Mouse (Mus musculus): ENCODE measurements around the gene Atp2b4.
A peak's percentile ranks its signal among the peaks of the same experiment; 100 is the strongest.

Gene Atp2b4

DNA sequence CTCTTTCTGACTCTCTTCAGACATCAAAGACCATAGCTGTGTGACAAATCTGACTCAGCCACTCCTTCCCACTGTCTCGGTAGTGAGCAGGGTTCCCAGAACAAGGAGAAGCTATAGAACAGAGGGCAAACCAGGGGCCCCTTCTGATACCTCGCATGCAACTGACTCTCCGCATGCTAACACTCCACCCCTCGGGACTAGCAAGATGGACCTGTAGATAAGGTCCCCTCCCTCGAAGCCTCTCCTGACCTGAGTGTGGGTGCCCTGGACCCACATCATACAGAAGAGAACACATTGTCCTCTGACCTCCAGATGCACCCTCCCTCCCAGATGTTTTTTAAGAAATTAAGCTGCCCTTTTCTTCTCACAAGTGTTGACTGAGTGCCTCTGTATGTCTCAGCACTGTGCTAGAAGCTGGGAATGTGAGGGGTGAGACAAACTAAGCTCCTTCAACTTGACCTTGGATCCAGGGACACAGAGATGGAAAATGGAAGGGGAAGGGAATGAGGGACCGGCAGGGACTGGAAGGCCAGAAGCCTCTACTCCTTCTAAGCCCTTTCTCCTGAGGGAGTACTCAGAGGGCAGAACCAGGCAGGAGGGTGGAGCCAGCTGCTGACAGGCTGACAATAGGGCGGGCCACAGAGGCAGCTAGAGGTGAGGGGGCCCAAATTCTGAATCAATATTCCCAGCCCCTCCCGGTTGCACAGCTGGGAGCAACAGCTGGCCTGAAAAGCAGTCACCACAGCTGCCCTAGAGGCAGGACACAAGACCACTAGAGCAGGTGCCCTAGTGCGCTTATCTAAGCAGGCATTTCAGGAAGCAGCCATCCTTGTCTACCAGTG, 2.6 kb downstream of the Atp2b4 start:
- DNase-seq = peak; percentile 47

DNA sequence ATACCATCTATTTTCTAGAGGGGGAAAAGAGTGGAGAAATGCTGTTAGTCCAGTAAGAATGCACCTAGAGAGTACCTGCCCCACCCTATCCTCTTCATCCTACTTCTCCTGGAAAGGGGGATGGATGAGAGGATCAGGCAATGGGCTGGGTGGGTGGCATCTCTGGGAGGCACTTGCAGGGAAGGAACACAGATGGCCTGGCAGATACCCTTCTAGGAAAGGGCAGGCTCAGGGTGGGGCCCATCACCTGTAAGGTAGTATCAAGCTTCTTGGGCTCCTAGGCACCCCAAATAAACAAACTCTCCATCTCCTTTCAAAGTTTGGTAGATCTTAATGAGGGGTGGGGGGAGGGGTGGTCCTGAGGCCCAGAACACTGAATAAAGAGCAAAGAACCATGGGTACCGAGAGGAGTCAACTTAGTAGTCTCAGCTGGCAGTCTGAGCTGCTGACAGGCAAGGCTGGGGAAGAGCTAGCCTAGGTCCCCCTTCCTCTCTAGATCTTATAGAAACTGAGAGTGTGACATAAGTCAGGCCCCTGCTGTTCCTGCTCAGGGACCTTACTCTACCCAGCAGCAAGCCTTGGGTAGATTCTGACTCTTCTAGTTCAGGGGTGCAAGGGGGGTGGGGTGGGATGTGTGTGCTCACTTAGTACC, 3.4 kb downstream of the Atp2b4 start:
- DNase-seq = no peak

DNA sequence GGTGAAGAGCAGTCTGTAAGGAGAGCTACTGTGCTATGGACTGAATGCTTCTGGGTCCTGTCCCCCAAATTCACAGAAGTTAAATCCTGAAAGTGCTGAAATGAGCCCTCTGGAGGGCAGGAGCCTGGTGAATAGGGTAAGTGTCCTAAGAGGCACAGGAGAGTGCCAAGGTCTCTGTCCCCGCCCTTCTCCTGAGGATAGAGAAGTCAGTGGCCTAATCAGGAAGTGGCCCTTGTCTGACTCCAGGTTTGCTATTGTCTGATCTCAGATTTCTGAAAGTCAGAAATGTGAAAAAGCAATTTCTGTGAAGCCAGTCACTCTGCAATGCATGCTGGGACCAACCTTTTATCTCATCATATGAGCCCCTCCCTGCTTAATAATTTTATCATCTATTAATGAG, 7.2 kb downstream of the Atp2b4 start:
- no peak for DNase-seq

DNA sequence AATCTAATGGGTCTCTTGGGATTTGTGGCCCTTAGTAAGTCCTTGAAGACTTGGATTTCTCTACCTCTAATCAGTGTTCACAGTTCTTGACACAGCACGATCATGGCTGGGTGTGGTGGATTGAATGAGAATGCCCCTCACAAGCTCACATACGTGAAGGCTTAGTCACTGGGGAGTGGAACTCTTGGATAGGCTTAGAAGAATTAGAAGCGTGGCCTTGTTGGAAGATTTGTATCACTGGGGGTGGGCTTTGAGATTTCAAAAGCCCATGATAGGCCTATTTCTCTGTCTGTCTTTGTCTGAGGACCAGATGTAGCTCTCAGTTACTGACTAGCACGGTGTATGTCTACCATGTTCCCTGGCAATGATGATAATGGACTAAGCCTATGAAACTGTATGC, 10.8 kb downstream of the Atp2b4 start:
- DNase-seq = no peak

DNA sequence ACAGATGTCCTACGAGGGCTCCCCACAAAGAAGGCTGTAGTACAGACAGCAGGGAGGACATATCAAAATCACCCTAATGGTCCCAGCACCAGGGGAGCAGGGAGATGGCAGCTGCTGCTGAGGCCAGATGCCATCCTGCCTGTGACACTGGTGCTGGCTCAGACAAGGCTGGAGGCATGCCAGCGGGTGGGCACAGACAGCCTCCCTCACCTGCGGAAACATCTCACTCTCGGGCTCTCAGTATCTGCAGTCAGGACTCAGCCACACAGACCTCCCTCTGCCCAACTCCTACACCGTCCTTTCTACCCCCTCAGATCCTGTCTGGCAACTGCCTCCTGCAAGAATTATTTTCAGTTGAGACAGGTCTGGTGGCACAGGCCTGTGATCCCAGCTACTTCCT, 12.0 kb downstream of the Atp2b4 start:
- DNase-seq = no peak

DNA sequence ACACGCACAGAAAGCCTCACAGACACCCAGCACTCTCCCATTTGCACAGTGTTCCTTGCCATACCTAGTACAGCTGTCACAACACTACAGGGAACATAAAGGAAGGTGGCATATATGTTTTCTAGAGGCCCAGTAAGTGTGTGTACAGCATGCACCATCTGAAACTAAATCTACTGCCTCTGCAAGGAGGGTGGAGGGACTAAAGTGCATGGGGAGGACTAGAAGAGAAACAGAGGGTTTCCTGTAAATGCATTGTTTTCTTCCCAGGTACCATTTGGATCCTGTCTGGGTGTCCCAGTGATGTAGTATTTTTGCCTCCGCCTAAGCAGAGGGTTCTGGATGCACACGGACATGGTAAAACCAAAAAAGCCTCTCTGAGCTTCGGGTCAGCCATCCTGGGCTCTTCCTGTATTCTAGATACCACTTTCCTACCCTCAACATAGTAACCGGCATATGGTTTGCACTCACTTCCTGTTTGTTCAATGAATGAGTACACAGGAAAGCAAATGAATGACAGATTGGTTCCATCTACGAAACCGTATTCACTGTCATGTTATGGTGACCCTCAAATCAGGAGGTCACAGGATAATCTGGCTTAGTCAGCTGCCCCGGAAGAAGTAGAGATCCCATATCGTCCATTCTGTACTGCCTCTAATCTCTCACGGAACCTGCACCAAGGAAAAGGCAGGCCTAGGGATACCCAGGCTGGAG, 13.2 kb downstream of the Atp2b4 start:
- no peak for DNase-seq

DNA sequence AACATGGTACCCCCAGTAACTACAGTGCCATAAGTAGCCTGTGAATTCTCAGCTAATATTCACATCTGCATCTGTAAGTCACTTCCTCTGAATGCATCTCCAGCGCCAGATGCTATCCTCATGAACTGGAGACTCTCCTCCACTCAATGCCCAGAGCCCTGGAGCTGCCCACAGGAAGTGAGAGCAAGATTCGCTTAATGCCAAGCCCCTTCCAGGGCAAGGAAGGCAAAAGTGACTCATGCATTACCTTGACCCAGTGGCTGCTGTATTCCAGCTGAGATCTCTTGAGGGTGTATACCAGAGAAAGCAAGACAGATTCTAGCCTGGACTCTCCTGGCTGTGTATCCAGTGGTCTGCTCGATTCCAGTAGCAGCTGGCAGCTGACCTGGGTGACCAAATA, 16.2 kb downstream of the Atp2b4 start:
- peak; percentile 14 for DNase-seq

DNA sequence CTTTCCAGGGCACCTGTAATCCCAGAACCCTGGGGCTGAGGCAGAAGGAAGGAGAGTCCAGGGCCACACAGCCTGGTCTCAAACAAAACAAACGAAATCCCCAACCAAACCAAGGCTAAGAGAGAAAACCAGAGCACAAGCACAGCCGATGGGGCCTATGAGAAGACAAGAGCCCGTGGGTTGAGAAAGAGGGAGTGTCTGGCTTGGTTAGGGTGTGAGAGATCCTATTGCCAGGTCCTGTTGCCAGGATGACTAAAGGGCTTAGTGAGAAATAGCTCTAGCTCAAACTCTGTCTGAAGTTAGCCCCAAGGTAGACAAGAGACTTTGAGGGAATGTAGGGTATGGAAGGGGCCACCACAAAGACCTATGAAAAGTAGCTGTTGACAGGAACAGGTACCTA, 19.3 kb downstream of the Atp2b4 start:
- DNase-seq = peak; percentile 21

DNA sequence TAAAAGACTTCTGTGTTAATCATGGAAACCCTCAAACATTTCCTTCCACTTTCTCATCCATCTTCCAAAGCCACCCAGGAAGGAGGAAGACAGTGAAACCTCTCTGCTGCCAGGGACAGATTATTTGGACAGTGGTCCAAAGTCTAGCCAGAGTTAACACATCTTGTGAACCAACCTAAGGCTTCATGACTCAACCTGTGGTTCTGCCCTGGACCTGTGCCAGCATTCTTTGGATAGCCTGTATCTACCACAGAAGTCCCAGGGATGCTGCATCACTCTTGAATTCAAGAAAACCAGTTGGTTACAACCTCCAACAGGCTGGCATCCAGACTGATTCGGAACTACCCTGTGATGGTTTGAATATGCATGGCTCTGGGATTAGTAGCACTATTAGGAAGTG, 21.8 kb downstream of the Atp2b4 start:
- peak; percentile 27 for DNase-seq

DNA sequence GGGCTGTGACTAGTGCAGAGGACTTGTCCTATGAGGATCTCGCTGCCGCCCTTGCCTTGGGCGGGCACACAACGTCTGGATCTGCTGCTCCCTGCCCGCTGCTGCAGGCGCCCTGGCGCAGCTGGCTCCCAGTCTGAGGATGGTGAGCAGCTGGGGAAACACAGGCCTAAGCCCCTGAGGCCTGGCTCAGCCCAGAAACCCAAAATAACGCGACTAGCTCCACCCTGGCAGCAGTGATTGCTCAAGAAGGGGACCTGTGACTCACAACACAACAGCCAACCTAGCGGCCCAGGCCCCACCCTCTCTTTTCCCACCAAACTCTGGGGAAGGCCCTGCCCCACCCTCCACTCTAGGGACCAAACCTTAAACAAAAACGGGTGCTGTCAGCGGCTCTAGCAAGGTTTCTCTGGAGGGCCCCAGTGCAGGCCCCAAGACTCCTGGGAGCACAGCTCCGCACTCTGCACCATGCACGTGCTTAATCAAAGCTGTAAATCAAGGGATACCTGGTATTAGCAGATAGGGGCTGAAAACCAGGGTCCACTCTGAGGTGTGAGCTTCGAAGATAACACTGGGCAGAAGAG, 23.1 kb downstream of the Atp2b4 start:
- peak; percentile 43 for DNase-seq

DNA sequence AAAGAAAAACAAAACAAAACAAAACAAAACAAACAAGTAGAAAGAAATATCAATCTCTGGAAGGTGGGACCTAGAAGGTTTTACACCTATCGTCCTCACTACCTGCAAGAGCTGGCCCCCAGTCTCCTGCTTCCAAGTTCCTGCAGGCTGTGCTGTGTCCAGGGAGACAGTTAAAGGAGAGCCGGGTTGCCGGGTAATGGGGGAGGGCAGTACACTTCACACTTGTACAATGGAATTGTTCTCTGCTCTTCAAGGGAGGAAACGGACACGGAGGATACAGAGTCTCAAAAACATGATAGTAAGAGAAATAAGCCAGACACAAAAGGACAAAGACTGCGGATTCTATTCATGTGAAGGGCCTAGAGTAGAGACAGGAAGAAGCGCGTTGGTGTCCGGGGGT, 28.3 kb downstream of the Atp2b4 start:
- no peak for DNase-seq

DNA sequence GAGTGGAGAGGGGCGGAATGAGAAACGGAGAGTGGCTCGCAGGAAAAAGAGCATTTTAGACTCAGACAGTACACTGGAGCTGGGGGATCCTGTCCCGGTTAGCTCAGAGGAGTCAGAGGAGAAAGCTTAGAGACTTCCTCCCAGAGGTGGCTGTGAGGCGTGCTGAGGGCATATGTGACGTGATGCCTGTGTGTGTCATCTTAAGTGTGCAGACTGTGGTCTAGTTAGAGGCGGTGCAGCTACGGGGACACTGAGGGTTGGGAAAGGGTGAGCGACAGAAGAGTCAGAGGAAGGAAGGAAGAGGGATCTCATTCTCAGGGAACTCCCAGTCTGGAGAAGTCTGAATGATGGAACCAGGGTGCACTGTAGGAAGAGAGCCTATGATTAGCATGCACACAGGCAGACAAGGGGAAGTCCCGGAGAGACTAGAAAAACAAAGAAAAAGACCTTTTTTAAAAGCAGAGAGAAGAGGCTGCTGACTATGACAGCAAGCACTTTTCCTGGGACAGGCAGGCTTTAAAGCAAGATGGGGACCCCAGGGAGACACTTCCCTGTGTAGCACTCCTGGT, 28.9 kb downstream of the Atp2b4 start:
- no peak for DNase-seq

DNA sequence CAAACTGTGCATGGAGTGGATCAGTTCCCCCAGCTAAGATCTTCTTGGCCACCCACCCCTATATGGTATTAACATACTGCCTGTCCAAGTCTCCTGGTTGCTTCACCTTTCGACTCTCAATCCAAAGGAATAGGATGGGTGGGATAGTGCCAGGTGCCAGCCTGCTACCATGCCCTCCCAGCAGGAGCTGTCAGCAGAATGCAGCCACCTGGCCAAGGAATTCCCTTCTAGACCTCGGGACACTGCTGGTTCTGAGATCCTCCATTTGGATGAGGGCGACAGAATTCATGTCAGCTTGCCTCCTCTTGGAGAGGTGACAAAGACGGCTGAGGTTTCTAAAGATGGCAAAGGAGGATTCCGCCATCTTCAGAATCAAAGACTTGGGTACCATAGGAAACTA, 32.8 kb downstream of the Atp2b4 start:
- no peak for DNase-seq

DNA sequence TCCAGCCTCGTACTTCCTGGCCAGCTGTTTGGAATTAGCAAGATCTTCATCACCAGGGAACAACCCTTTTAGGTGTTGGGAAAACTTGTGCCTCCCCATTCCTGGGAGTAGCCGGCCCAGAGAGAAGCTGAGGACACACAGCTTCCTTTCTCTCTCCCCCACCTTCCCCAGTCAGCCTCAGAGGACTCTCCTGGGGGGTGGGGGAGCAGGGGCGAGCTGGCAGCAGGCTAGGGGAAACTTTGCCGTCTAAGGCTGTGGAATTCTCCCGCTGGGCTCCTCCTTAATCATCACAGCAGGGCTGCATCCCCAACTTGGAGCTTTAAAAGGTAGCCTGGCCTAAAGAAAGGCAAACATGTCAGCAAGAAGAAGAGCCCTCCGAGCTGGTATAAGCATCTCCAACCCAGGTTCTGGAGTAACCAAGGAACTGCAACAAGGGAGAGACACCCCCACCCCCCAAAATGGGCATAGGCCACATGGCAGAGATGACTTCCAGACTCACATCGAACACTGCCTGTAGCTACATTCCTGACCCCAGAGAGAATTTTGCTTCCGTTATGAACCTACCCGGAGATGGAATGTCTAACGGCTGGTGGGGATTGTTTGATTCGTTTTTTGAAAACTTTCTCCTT, 33.8 kb downstream of the Atp2b4 start:
- DNase-seq = no peak

DNA sequence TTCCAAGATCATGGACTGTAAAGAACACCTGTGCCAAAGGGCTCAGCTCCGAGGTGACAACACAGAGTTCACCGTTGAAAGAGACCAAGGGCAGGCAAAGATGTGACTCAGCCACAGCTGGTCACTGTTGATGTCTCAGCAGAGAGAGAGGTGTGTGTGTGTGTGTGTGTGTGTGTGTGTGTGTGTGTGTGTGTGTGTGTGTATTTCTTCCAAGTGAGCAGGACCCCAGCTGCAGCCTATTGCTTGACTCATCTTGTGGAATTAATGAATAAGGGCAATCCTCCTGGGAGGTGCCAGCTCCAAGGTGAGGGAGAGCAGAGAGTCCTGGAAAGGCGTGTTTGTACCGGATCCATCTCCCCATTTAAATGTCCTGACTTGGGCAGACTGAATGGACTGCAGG, 35.5 kb downstream of the Atp2b4 start:
- DNase-seq = no peak

DNA sequence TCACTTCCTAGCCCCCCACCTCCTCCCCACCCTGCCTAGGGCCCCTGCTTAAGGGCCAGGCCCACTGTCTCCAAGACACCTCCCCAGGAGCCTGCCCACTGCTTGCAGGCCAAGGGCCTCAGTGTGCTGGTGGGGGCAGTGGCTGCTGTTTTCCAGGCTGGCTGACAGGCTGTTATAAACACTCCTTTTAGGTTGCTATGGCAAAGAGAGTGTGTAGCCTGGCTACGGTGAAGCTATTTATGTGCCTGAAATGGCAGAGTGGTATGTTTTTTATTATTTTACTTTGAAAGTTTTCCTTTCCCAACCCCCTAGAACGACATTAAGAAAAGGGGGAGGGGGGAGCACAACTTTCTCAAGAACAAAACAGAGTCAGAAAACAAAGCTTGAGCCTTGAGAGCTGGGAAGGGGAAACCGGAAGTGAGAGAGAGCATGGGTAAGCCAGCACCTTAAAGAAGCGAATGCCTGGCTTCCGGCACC, 37.9 kb downstream of the Atp2b4 start:
- DNase-seq = peak; percentile 21

DNA sequence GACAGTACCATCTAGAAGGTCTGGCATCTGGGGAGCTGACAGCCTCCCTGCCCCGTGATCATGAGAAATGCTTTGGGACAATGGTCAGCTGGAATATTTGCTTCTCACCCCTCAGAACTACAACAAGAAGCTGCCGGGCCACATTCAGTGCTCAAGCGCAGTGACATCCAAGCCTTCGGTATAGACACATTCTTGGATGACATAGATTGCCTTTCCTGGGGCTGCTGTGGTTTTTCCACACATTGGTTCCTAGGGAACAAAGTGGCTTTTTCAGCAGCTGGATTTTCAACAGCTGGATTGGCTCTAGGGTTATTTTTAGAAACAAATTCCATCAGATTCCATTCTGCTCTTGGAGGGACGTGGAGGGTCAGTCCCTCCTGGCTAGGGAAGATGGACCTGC, 39.6 kb downstream of the Atp2b4 start:
- DNase-seq = peak; percentile 15

DNA sequence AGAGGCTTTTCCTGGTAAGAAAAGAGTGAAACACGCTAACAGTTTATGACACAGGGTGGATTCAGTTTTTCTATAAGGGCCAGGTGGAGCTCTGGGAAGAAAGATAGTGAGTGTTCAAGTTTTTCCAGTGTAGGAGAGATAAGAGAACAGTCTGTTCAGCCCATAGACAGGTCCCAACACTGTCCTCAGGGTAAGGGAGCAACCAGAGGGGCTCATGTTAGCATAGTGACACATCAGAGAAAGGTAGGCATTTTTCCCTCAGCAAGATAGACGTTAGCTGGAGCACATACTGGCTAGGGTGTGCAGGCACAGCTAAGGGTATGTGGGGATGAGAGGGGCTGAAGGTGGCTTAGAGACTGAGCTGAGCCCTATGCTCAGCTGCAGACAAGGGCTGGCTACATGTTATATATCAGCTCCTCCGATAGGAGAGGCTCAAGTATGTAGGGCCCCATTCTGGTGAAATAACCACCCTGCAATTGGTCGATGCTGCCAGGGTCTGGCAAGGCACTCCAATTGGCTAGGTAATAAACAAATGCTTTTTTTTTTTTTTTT, 46.4 kb downstream of the Atp2b4 start:
- DNase-seq = no peak

DNA sequence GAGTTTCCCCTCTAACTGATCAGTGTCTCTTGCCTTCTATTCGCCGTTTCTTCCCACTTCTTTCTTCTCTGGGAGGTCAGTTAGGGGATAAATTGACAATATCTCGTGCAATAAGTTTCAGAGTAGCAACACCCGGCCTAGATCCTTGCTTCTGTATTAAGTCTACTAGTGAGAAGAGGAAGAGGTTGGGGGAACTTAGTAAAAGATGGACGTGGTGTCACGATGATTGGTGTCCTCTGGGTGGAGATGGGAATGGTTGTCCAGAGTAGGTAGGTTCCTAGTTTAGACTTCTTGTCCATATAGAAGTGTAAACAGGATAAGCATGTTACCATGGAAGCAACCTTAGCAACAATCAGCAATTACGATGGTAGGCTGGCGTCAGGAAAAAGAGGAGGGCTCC, 47.5 kb downstream of the Atp2b4 start:
- no peak for DNase-seq

DNA sequence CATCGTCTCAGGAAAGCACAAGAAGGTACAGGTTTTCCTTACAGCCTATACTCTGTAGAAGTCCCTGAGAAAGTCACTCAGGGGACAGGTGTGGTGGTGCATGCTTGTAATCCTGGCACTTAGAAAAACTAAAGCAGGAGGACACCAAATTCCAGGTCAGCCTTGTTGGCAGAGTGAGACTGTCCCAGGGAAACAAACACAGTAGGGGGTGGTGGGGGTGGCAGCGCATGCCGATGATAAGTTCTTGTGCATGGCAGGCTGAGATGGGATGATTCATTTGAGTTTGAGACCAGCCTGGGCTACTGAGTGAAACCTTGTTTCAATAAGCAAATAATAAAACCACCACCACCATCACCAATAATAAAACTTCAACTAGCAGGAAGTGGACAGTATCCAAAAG, 49.2 kb downstream of the Atp2b4 start:
- no peak for DNase-seq

DNA sequence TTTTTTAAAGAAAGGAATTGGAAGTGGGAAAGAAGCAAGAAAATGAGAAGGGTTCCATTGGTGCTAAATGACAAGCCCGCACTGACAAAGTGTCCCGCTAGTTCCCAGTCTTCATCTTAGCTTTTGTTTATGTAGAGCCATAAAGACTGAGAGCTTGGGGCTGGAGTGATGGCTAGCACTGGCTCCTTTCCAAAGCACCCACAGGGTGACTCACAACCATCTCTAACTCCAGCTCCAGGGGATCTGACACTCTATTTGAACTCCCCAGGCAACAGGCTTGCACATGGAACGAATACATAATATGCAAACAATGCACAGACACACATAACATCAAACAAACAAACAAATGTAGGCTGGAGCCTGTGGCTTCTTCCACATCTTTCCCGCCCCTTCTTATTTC, 50.9 kb downstream of the Atp2b4 start:
- DNase-seq = no peak

DNA sequence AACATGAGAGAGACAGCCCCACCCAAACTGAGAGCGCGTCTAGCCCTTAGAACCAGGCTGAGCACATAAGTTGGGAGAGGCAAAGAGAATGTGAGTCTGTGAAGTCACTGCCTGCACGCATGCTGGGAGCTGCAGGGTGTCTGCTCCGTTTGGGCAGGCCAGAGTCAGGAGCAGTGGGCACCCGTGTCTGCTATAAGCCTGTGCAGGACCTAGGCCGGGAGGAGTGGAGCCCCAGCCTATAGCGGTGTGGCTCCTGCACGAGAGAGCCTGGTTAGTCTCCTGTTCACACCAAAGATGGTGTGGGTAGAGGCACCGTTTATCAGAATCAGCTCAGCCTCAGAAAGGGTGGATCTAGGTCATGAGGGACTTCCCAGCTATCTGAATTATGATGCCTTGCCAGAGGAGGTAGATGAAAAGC, 55.8 kb downstream of the Atp2b4 start:
- no peak for DNase-seq
